7 mouse cellular contexts compared by ENCODE assay signal in genomic region chr5:146846489-146846888, GRCm38 (mm10). TPM values are rescaled to one million over a fixed set of nuclear protein-coding genes. Genes with fewer than 3 reads are reported as not detected.
DNase-seq lines count a peak whose midpoint lies in the region; ATAC-seq and TF ChIP-seq lines count a peak whose summit lies in the region.

No protein-coding gene starts in this region.

- no peak overlapping the region; the same call in 1 of the 2 replicates for H3K9ac ChIP-seq in midbrain, embryonic 11.5 days (ENCODE audit: low read length)
- H3K9ac ChIP-seq in heart, postnatal 0 days (replicated peaks; ENCODE audit: low read depth, low read length): no peak overlapping the region
- no peak overlapping the region for H3K9ac ChIP-seq in limb, embryonic 13.5 days
- no peak overlapping the region for H3K9ac ChIP-seq in stomach, embryonic 15.5 days

- no peak overlapping the region for H3K4me2 ChIP-seq in midbrain, embryonic 11.5 days
- H3K4me2 ChIP-seq in heart, postnatal 0 days (ENCODE audit: low read depth, low read length): peak overlapping the region; percentile 91; the same call in 1 of the 2 replicates
- H3K4me2 ChIP-seq in limb, embryonic 13.5 days (replicated peaks): peak overlapping the region; percentile 94
- H3K4me2 ChIP-seq in stomach, embryonic 15.5 days: peak overlapping the region; percentile 100

- no peak for TF ChIP-seq EP300 in heart, postnatal 0 days (IDR thresholded peaks at IDR 0.05; ENCODE audit: low read depth)

- H3K27ac ChIP-seq in midbrain, embryonic 10.5 days (replicated peaks): no peak overlapping the region
- H3K27ac ChIP-seq in midbrain, embryonic 11.5 days (ENCODE audit: low read depth, low read length): no peak overlapping the region
- no peak overlapping the region; the same call in 1 of the 2 replicates for H3K27ac ChIP-seq in heart, postnatal 0 days (ENCODE audit: low read depth)
- H3K27ac ChIP-seq in limb, embryonic 13.5 days: 0 out of 2 replicates have a peak overlapping the region, but pooled peaks have one; percentile 22
- H3K27ac ChIP-seq in stomach, embryonic 15.5 days: no peak overlapping the region

- H3K27me3 ChIP-seq in midbrain, embryonic 10.5 days (ENCODE audit: low read depth, poor library complexity, severe bottlenecking): no peaks in the 10 kb centered on the region
- no peaks in the 10 kb centered on the region for H3K27me3 ChIP-seq in midbrain, embryonic 11.5 days (ENCODE audit: control insufficient read depth, insufficient read depth, low read length)
- H3K27me3 ChIP-seq in heart, postnatal 0 days (ENCODE audit: control insufficient read depth, insufficient read depth, low read length): no peaks in the 10 kb centered on the region
- no peaks in the 10 kb centered on the region for H3K27me3 ChIP-seq in limb, embryonic 13.5 days
- no peaks in the 10 kb centered on the region for H3K27me3 ChIP-seq in stomach, embryonic 15.5 days (replicated peaks)

- H3K9me3 ChIP-seq in midbrain, embryonic 10.5 days (replicated peaks): no peaks in the 10 kb centered on the region
- no peaks in the 10 kb centered on the region for H3K9me3 ChIP-seq in midbrain, embryonic 11.5 days (ENCODE audit: control insufficient read depth, low read length)
- no peaks in the 10 kb centered on the region for H3K9me3 ChIP-seq in heart, postnatal 0 days (replicated peaks; ENCODE audit: control insufficient read depth, low read length)
- H3K9me3 ChIP-seq in limb, embryonic 13.5 days: no peaks in the 10 kb centered on the region
- H3K9me3 ChIP-seq in stomach, embryonic 15.5 days: no peaks in the 10 kb centered on the region

- no peak for DNase-seq in midbrain, embryonic 10.5 days (ENCODE audit: low spot score)
- no peak for DNase-seq in midbrain, embryonic 11.5 days (ENCODE audit: low spot score, missing footprints)
- DNase-seq in heart, postnatal 0 days (ENCODE audit: low spot score): no peak
- no peak for DNase-seq in spleen, postnatal 4 days (ENCODE audit: low spot score in 2 of 2)
- no peak for DNase-seq in left cerebral cortex, adult 8-10 months (ENCODE audit: low spot score in 2 of 2)

- H3K4me3 ChIP-seq in midbrain, embryonic 10.5 days: peak overlapping the region; percentile 70
- H3K4me3 ChIP-seq in midbrain, embryonic 11.5 days (ENCODE audit: low read depth, low read length): no peak overlapping the region
- peak overlapping the region; percentile 55; the same call in 1 of the 2 replicates for H3K4me3 ChIP-seq in heart, postnatal 0 days (ENCODE audit: low read depth, low read length)
- peak overlapping the region; percentile 69 for H3K4me3 ChIP-seq in limb, embryonic 13.5 days
- H3K4me3 ChIP-seq in stomach, embryonic 15.5 days (replicated peaks): peak overlapping the region; percentile 65; the same call in 1 of the 2 replicates

- 77% methylated on average over 2 of the region's 2 CpGs for WGBS in midbrain, embryonic 10.5 days
- 97% methylated on average over 2 of the region's 2 CpGs for WGBS in midbrain, embryonic 11.5 days
- WGBS in heart, postnatal 0 days: 51% methylated on average over 2 of the region's 2 CpGs
- WGBS in limb, embryonic 13.5 days: 42% methylated on average over 2 of the region's 2 CpGs
- WGBS in stomach, embryonic 15.5 days: 36% methylated on average over 2 of the region's 2 CpGs

- no peak for ATAC-seq in midbrain, embryonic 11.5 days (ENCODE audit: low FRiP score)
- ATAC-seq in heart, postnatal 0 days (ENCODE audit: insufficient read depth, low read depth): no peak
- ATAC-seq in limb, embryonic 13.5 days (ENCODE audit: low FRiP score, low read depth): no peak
- no peak for ATAC-seq in stomach, embryonic 15.5 days (ENCODE audit: insufficient read depth, low FRiP score, low read depth)

- H3K4me1 ChIP-seq in midbrain, embryonic 10.5 days: peaks cover 21% of the 10 kb centered on the region
- H3K4me1 ChIP-seq in midbrain, embryonic 11.5 days (ENCODE audit: control insufficient read depth, insufficient read depth, low read length): peaks cover 4% of the 10 kb centered on the region
- H3K4me1 ChIP-seq in heart, postnatal 0 days (ENCODE audit: control insufficient read depth, insufficient read depth): peaks cover 12% of the 10 kb centered on the region; the same call in 1 of the 2 replicates
- H3K4me1 ChIP-seq in limb, embryonic 13.5 days: peaks cover 18% of the 10 kb centered on the region
- H3K4me1 ChIP-seq in stomach, embryonic 15.5 days: peaks cover 9% of the 10 kb centered on the region; the same call in 1 of the 2 replicates

- no peak for TF ChIP-seq CTCF in heart, postnatal 0 days (IDR thresholded peaks at IDR 0.05; ENCODE audit: low read depth)

- peaks cover 23% of the 10 kb centered on the region for H3K36me3 ChIP-seq in midbrain, embryonic 10.5 days
- H3K36me3 ChIP-seq in midbrain, embryonic 11.5 days (ENCODE audit: control insufficient read depth, insufficient read depth, low read length): no peaks in the 10 kb centered on the region; the same call in 1 of the 2 replicates
- H3K36me3 ChIP-seq in heart, postnatal 0 days (replicated peaks; ENCODE audit: control insufficient read depth, insufficient read depth, low read length): no peaks in the 10 kb centered on the region
- no peaks in the 10 kb centered on the region for H3K36me3 ChIP-seq in limb, embryonic 13.5 days
- no peaks in the 10 kb centered on the region for H3K36me3 ChIP-seq in stomach, embryonic 15.5 days

RNA-seq across cellular contexts. Expression of gene Rasl11a, which starts 1.6 kb away (rescaled TPM):
- polyA plus RNA-seq in midbrain, embryonic 10.5 days (2016; fragmentation: Nextera tagmentation; extraction: Ambion mirVana): 30.1 and 37.2 TPM in 2 replicates
- polyA plus RNA-seq in midbrain, embryonic 11.5 days (2014; fragmentation: Nextera tagmentation; extraction: Ambion mirVana): 23.2 and 28.4 TPM in 2 replicates
- 7.9 and 18.8 TPM in 2 replicates for total RNA-seq in heart, postnatal 0 days (2014; rRNA removed; ENCODE audit: low replicate concordance)
- 7.7 and 8.5 TPM in 2 replicates for polyA plus RNA-seq in heart, postnatal 0 days (2015; fragmentation: Nextera tagmentation; extraction: Ambion mirVana)
- 18.1 and 20.4 TPM in 2 replicates for polyA plus RNA-seq in limb, embryonic 13.5 days (2015; fragmentation: Nextera tagmentation; extraction: Ambion mirVana)
- polyA plus RNA-seq in stomach, embryonic 15.5 days (2015; fragmentation: Nextera tagmentation; extraction: Ambion mirVana): 16.4 and 18.1 TPM in 2 replicates
- 1 to 10 TPM; 3.2 to 5.9 (median 4.9) TPM for total RNA-seq in left cerebral cortex, adult 8-10 months (2022)

RNA-seq across cellular contexts. Expression of gene Rpl21, which starts 13.8 kb away (rescaled TPM):
- polyA plus RNA-seq in midbrain, embryonic 10.5 days (2016; fragmentation: Nextera tagmentation; extraction: Ambion mirVana): 451 and 536 TPM in 2 replicates
- 495 and 509 TPM in 2 replicates for polyA plus RNA-seq in midbrain, embryonic 11.5 days (2014; fragmentation: Nextera tagmentation; extraction: Ambion mirVana)
- total RNA-seq in heart, postnatal 0 days (2014; rRNA removed; ENCODE audit: low replicate concordance): 150 and 153 TPM in 2 replicates
- 265 and 289 TPM in 2 replicates for polyA plus RNA-seq in heart, postnatal 0 days (2015; fragmentation: Nextera tagmentation; extraction: Ambion mirVana)
- polyA plus RNA-seq in limb, embryonic 13.5 days (2015; fragmentation: Nextera tagmentation; extraction: Ambion mirVana): 522 and 540 TPM in 2 replicates
- 489 and 511 TPM in 2 replicates for polyA plus RNA-seq in stomach, embryonic 15.5 days (2015; fragmentation: Nextera tagmentation; extraction: Ambion mirVana)
- 100 to 1,000 TPM; 131 to 217 (median 174) TPM for total RNA-seq in left cerebral cortex, adult 8-10 months (2022)

RNA-seq across cellular contexts. Expression of gene Usp12, which starts 51.7 kb away (rescaled TPM):
- polyA plus RNA-seq in midbrain, embryonic 10.5 days (2016; fragmentation: Nextera tagmentation; extraction: Ambion mirVana): 14.4 and 14.6 TPM in 2 replicates
- polyA plus RNA-seq in midbrain, embryonic 11.5 days (2014; fragmentation: Nextera tagmentation; extraction: Ambion mirVana): 10.7 and 12.1 TPM in 2 replicates
- 6.1 and 7.0 TPM in 2 replicates for total RNA-seq in heart, postnatal 0 days (2014; rRNA removed; ENCODE audit: low replicate concordance)
- polyA plus RNA-seq in heart, postnatal 0 days (2015; fragmentation: Nextera tagmentation; extraction: Ambion mirVana): 5.6 and 6.7 TPM in 2 replicates
- polyA plus RNA-seq in limb, embryonic 13.5 days (2015; fragmentation: Nextera tagmentation; extraction: Ambion mirVana): 14.4 and 15.8 TPM in 2 replicates
- 18.9 and 20.8 TPM in 2 replicates for polyA plus RNA-seq in stomach, embryonic 15.5 days (2015; fragmentation: Nextera tagmentation; extraction: Ambion mirVana)
- total RNA-seq in left cerebral cortex, adult 8-10 months (2022): 10 to 100 TPM; 50.1 to 58.9 (median 54.3) TPM
